Mouse (Mus musculus) CD8-positive naive resting alpha-beta T cell, adult 57 days (primary cell): ENCODE results near the gene Cbarp. TPM values are rescaled to one million over a fixed set of nuclear protein-coding genes. Genes with fewer than 3 reads are reported as not detected.

Experiments used
- total RNA-seq: library from RNA; stranded (reverse); gene quantifications from one replicate; pipeline ENCODE4 v1.2.4, GENCODE M21; 2023

Gene Cbarp
- 24.5 TPM for total RNA-seq

DNA sequence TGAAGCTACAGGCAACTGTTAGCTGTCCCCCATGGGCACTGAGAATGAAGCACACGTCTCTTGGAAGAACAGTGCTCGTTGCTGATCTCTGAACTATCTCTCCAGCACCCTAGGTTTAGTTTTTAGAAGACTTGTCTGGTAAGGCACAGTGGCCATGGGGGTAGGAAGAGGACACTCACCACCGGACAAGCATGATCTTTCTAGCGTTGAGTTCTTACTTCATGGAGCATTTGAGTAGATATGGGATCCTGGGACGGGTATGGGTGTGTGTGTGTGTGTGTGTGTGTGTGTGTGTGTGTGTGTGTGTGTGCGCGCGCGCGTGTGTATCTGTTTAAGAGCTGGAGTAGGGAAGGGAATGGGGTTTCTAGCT lies at the start of gene Cbarp:
TSS of gene Cbarp (minus strand) at position 170 of the 370 bp plus-strand sequence.

GRCm38 (mm10) chr10:80179068-80180051 lies 38.7 kb upstream of the Cbarp start, which contains the start of gene Efna2:
Gene Efna2, plus strand, starts transcription at chr10:80179482.

GRCm38 (mm10) chr10:80172527-80173292 lies 32.1 kb upstream of the Cbarp start, which contains the start of gene 1600002K03Rik:
Gene 1600002K03Rik, plus strand, starts transcription at chr10:80172944.

DNA sequence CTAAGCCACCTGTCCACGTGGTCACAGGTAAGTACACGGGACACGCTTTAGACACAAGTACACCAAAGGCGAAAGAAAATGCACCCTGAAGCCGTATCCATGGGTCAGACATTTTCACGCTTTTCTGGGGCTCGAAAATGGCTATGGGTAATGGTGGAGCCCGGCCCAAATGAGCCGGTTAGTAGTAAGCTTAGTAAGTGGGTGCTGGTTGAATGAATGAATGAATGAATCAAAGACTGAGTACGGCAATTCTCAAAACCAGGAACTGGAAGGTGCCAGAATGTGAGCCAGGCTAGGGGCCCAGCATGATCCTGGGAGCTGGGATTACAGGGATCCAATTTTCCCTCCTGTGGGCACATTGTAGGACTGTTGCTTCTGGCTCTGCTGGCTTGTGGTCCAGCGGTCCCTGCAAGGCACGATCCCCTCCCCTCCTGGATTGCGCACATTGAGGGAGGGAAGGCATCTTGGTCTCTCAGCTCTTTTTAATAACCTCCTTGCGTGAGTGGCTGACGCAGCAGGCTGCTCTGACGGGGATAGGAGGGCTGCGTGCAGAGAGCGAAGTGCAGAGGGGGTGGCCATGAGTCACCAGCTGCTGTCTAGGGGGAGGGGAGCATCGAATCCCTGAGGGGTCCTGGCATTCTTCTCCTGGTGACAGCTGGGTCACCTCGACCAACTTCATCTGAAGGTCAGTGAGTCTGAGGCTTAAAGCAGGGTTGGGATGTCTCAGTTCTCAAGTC lies 24.9 kb upstream of the Cbarp start, which contains the start of gene Cirbp:
TSS of gene Cirbp (plus strand) at position 594 of the 737 bp plus-strand sequence.

DNA sequence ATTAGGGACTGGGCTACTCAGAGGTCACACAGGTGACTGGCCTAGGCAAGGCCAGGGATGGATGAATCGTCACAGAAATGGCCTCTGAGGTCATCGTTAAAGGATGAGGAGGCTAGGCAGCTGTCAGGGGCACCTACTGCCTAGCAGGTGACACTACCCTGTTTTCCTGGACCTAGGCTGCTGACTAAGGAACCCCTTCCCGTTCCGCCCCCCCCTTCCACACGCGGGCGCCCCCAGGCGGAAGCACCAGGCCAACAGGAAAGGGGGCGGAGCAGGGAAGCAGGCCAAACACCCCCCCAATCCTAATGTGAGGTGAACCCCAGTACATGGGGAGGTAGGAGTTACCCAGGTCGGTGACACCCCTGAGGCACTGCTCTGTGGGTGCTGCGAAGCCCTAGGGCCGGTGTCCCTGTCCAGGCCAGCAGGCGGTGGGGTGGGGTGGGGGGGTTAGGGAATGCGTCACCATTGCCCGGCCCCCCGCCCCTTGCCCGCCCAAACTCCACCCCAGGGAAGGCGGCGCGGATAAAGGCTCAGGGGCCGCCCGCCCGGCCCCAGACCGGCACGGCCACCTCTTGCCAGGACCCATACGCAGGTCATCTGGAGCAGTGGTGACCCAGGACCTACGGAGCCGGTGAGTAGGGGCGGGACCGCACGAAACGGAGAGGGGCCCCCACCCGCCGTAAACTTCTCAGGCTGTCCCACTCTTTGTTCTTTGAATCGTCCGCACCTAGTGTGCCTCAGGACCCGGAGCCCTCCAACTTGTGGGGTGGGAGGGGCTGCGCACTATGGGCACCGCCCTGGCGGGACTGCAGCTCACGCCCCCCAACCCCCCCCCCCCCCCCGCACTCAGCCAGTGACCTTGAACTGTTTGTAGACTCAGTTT lies 7.3 kb upstream of the Cbarp start, which contains the start of gene Midn:
TSS of gene Midn (plus strand) at position 554 of the 883 bp plus-strand sequence.

GRCm38 (mm10) chr10:80138553-80139438 lies 1.8 kb downstream of the Cbarp start, which contains the start of gene Atp5d:
Gene Atp5d, plus strand, starts transcription at chr10:80138632.

DNA sequence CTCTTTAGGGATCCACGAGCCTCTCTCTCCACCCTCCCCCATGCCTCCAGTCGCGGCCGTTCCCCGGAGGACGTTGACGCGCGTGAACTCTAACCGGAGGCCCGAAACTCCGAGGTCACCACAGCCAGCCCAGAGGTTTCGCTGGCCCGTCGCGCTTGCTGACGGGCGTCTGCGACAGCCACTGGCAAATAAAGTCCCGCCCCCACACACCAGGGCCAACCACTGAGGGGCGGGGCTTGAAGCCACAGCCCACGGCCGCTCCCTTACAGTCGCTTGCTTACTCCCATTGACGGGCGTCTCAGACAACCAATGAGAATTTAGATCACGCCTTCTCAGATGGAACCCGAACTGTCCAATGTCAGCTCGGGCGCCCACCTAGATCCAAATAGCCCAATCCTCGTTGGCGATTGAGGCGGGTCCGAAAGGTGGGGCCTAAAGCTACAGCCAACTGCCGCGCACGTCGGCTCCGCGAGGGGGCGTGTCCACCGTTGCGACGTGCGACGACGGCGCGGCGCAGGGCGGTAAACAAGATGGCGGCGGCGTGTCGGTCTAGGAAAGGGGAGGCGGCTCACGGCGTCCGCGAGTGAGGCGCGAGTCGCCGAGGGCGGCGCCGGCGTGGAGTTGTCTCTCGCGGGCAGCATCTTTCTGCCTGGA lies 25.2 kb downstream of the Cbarp start, which contains the start of gene Stk11:
TSS of gene Stk11 (plus strand) at position 514 of the 654 bp plus-strand sequence.

GRCm38 (mm10) chr10:80105460-80105859 lies 35.2 kb downstream of the Cbarp start, which contains the start of gene Sbno2:
Gene Sbno2, minus strand, starts transcription at chr10:80105571.

Other genes starting within 250 kb of the Cbarp start
- not detected for gene Cfd, start 250.0 kb downstream of the Cbarp start, total RNA-seq
- gene Med16, start 231.9 kb downstream of the Cbarp start, total RNA-seq: 61.6 TPM
- not detected for gene Gm26602, start 230.0 kb downstream of the Cbarp start, total RNA-seq
- 0.73 TPM for gene Kiss1r, start 223.9 kb downstream of the Cbarp start, total RNA-seq
- 102 TPM for gene R3hdm4, start 219.6 kb downstream of the Cbarp start, total RNA-seq
- 7.3 TPM for gene Arid3a, start 213.8 kb downstream of the Cbarp start, total RNA-seq
- 48.8 TPM for gene Wdr18, start 180.7 kb downstream of the Cbarp start, total RNA-seq
- 0.58 TPM for gene Grin3b, start 170.1 kb downstream of the Cbarp start, total RNA-seq
- gene Tmem259, start 156.5 kb downstream of the Cbarp start, total RNA-seq: 142 TPM
- gene Cnn2, start 152.3 kb downstream of the Cbarp start, total RNA-seq: 499 TPM
- 82.9 TPM for gene Abca7, start 144.3 kb downstream of the Cbarp start, total RNA-seq
- gene Arhgap45, start 124.2 kb downstream of the Cbarp start, total RNA-seq: 806 TPM
- gene Polr2e, start 101.0 kb downstream of the Cbarp start, total RNA-seq: 68.7 TPM
- gene Gpx4, start 93.7 kb downstream of the Cbarp start, total RNA-seq: 131 TPM
- gene Sbno2, start 35.3 kb downstream of the Cbarp start, total RNA-seq: 99.0 TPM
- 128 TPM for gene Stk11, start 25.0 kb downstream of the Cbarp start, total RNA-seq
- gene Atp5d, start 2.2 kb downstream of the Cbarp start, total RNA-seq: 159 TPM
- gene Midn, start 7.4 kb upstream of the Cbarp start, total RNA-seq: 121 TPM
- gene Cirbp, start 25.1 kb upstream of the Cbarp start, total RNA-seq: 211 TPM
- gene 1600002K03Rik, start 32.1 kb upstream of the Cbarp start, total RNA-seq: 18.5 TPM
- not detected for gene Efna2, start 38.6 kb upstream of the Cbarp start, total RNA-seq
- 59.2 TPM for gene Mum1, start 85.6 kb upstream of the Cbarp start, total RNA-seq
- gene Ndufs7, start 108.3 kb upstream of the Cbarp start, total RNA-seq: 94.3 TPM
- not detected for gene Gamt, start 120.2 kb upstream of the Cbarp start, total RNA-seq
- gene Dazap1, start 120.7 kb upstream of the Cbarp start, total RNA-seq: 161 TPM
- 3,989 TPM for gene Rps15, start 151.6 kb upstream of the Cbarp start, total RNA-seq
- gene Apc2, start 155.1 kb upstream of the Cbarp start, total RNA-seq: not detected
- gene 2310011J03Rik, start 179.7 kb upstream of the Cbarp start, total RNA-seq: 23.6 TPM
- gene Pcsk4, start 188.7 kb upstream of the Cbarp start, total RNA-seq: 3.0 TPM
- gene Reep6, start 189.1 kb upstream of the Cbarp start, total RNA-seq: 0.24 TPM
- gene Adamtsl5, start 207.6 kb upstream of the Cbarp start, total RNA-seq: not detected
- not detected for gene Plk5, start 215.6 kb upstream of the Cbarp start, total RNA-seq
- gene Mex3d, start 246.8 kb upstream of the Cbarp start, total RNA-seq: 6.2 TPM